ENCODE assay signal across 21 mouse cellular contexts in genomic region chr3:6320818-6321504, GRCm38 (mm10).
DNase-seq lines count a peak whose midpoint lies in the region; ATAC-seq and TF ChIP-seq lines count a peak whose summit lies in the region.
"Had no signal": no experiment of that assay in that cellular context is flagged by ENCODE, and none has a peak within 500 bp of the region (broad histone marks: within the 10 kb centered on the region; RNA-seq: fewer than 3 reads in every experiment).

No protein-coding gene starts in this region.

- no peak overlapping the region for H3K27ac ChIP-seq in embryonic facial prominence, embryonic 11.5 days (replicated peaks; ENCODE audit: low read depth, low read length)
- H3K27ac ChIP-seq in embryonic facial prominence, embryonic 10.5 days (replicated peaks), result no peak overlapping the region
- no peak overlapping the region for H3K27ac ChIP-seq in CH12.LX (ENCODE audit: insufficient read depth, low read depth)
- peak overlapping the region; percentile 88 for H3K27ac ChIP-seq in embryonic fibroblast, embryonic 13.5 days (ENCODE audit: insufficient read depth, low read length)
- H3K27ac ChIP-seq in limb, embryonic 14.5 days (replicated peaks; ENCODE audit: low read depth, low read length), result no peak overlapping the region
- H3K27ac ChIP-seq: embryonic facial prominence, embryonic 15.5 days; forebrain, embryonic 13.5 days; midbrain, embryonic 10.5 days; neural tube, embryonic 13.5 days had no signal

- in situ Hi-C loops in CH12.LX (cut with MboI; ENCODE audit: low pct_ligation_motif_present, low pct_unique_long_range_greater_than_20kb, low sequenced_read_pairs), result no loop called here

- no peak for TF ChIP-seq CTCF in CH12.LX (conservative IDR thresholded peaks at IDR 0.05 in 1 of 2, IDR thresholded peaks at IDR 0.05 in 1 of 2; ENCODE audit: low read depth in 2 of 2, low read length in 2 of 2)
- no peak for TF ChIP-seq CTCF in embryonic fibroblast, embryonic 13.5 days (IDR thresholded peaks at IDR 0.05; ENCODE audit: borderline replicate concordance, insufficient read depth, low read length)

- ATAC-seq in embryonic facial prominence, embryonic 11.5 days (replicated peaks; ENCODE audit: insufficient number of reproducible peaks, low FRiP score, low TSS enrichment, low read depth), result no peak
- ATAC-seq in limb, embryonic 14.5 days (ENCODE audit: low FRiP score, low read depth), result no peak
- ATAC-seq: forebrain, embryonic 13.5 days; hindbrain, embryonic 16.5 days had no signal

- TF ChIP-seq EP300 in CH12.LX (IDR thresholded peaks at IDR 0.05; ENCODE audit: low read length), result no peak

- H3K4me2 ChIP-seq in embryonic facial prominence, embryonic 11.5 days (ENCODE audit: low read depth, low read length), result no peak overlapping the region
- peak overlapping the region; percentile 29; the same call in 1 of the 2 replicates for H3K4me2 ChIP-seq in CH12.LX (ENCODE audit: insufficient read depth, low read depth, poor library complexity, severe bottlenecking)
- H3K4me2 ChIP-seq in limb, embryonic 14.5 days (replicated peaks; ENCODE audit: low read depth, low read length, severe bottlenecking), result no peak overlapping the region; the same call in 1 of the 2 replicates
- H3K4me2 ChIP-seq: embryonic facial prominence, embryonic 15.5 days; forebrain, embryonic 13.5 days; heart, embryonic 12.5 days; neural tube, embryonic 13.5 days had no signal

- WGBS in embryonic facial prominence, embryonic 11.5 days, result 60% methylated on average over 6 of the region's 6 CpGs
- WGBS in embryonic facial prominence, embryonic 10.5 days, result 76% methylated on average over 6 of the region's 6 CpGs
- WGBS in limb, embryonic 14.5 days, result 10% methylated on average over 6 of the region's 6 CpGs

- intact Hi-C loops in left cerebral cortex, postnatal 14 days (cut with DNase I), result no loop called here

- no peaks in the 10 kb centered on the region for H3K36me3 ChIP-seq in embryonic facial prominence, embryonic 11.5 days (replicated peaks; ENCODE audit: control insufficient read depth, insufficient read depth, low read depth, low read length)
- no peaks in the 10 kb centered on the region for H3K36me3 ChIP-seq in embryonic facial prominence, embryonic 10.5 days (replicated peaks)
- H3K36me3 ChIP-seq in CH12.LX (replicated peaks in 1 of 2; ENCODE audit: control insufficient read depth in 1 of 2, insufficient read depth in 1 of 2, low read length in 1 of 2), result no peaks in the 10 kb centered on the region
- no peaks in the 10 kb centered on the region for H3K36me3 ChIP-seq in limb, embryonic 14.5 days (ENCODE audit: control insufficient read depth, insufficient read depth, low read length)
- H3K36me3 ChIP-seq: embryonic facial prominence, embryonic 15.5 days; heart, embryonic 12.5 days; limb, embryonic 15.5 days; midbrain, embryonic 10.5 days; neural tube, embryonic 13.5 days had no signal

- TF ChIP-seq RAD21 in CH12.LX (IDR thresholded peaks at IDR 0.05; ENCODE audit: low read depth, low read length), result no peak

- H3K9ac ChIP-seq in embryonic facial prominence, embryonic 11.5 days (replicated peaks; ENCODE audit: low read length), result no peak overlapping the region
- H3K9ac ChIP-seq in CH12.LX (ENCODE audit: insufficient read depth, low read depth), result no peak overlapping the region
- H3K9ac ChIP-seq in limb, embryonic 14.5 days (ENCODE audit: low read depth, low read length, severe bottlenecking), result no peak overlapping the region
- H3K9ac ChIP-seq: embryonic facial prominence, embryonic 15.5 days; forebrain, embryonic 13.5 days; heart, embryonic 12.5 days; limb, embryonic 15.5 days; neural tube, embryonic 13.5 days had no signal

- H3K79me2 ChIP-seq in CH12.LX (replicated peaks; ENCODE audit: control insufficient read depth, extremely low read depth, insufficient read depth, poor library complexity, severe bottlenecking), result no peaks in the 10 kb centered on the region

- no peaks in the 10 kb centered on the region for H3K4me1 ChIP-seq in embryonic facial prominence, embryonic 11.5 days (ENCODE audit: control insufficient read depth, insufficient read depth, low read length)
- H3K4me1 ChIP-seq in embryonic facial prominence, embryonic 10.5 days, result no peaks in the 10 kb centered on the region
- peaks cover 0 to 14% of the 10 kb centered on the region in 2 experiments; a peak in 2 of 4 replicates for H3K4me1 ChIP-seq in CH12.LX (ENCODE audit: control insufficient read depth in 1 of 2, insufficient read depth in 2 of 2)
- H3K4me1 ChIP-seq in embryonic fibroblast, embryonic 13.5 days (ENCODE audit: control insufficient read depth, insufficient read depth, low read length), result no peaks in the 10 kb centered on the region
- 0 out of 2 replicates have a peak, but pooled peaks cover 4% of the 10 kb centered on the region for H3K4me1 ChIP-seq in limb, embryonic 14.5 days (ENCODE audit: control insufficient read depth, insufficient read depth, low read length)
- H3K4me1 ChIP-seq: embryonic facial prominence, embryonic 15.5 days; forebrain, embryonic 13.5 days; heart, embryonic 12.5 days; limb, embryonic 15.5 days; midbrain, embryonic 10.5 days; neural tube, embryonic 13.5 days had no signal

- peak; percentile 39 for DNase-seq in embryonic facial prominence, embryonic 11.5 days (ENCODE audit: low spot score)
- no peak for DNase-seq in embryonic facial prominence, embryonic 10.5 days (ENCODE audit: low spot score)
- peak; percentile 21 for DNase-seq in CH12.LX (ENCODE audit: extremely low read depth)
- peak; percentile 2 for DNase-seq in limb, embryonic 14.5 days (ENCODE audit: low spot score)
- no peak for DNase-seq in thymus, postnatal 36 days
- no peak for DNase-seq in left cerebral cortex, postnatal 14 days (ENCODE audit: low spot score in 2 of 2)
- DNase-seq: B cell, adult 2 months; cerebellum, postnatal 10 days; heart, postnatal 36 days; kidney, adult 8-10 months; layer of hippocampus, postnatal 36 days; lung, postnatal 14 days; right cerebral cortex, postnatal 14 days had no signal

- no peaks in the 10 kb centered on the region for H3K27me3 ChIP-seq in embryonic facial prominence, embryonic 11.5 days (ENCODE audit: control insufficient read depth, insufficient read depth, low read length)
- no peaks in the 10 kb centered on the region for H3K27me3 ChIP-seq in embryonic facial prominence, embryonic 10.5 days (replicated peaks; ENCODE audit: low read depth, poor library complexity, severe bottlenecking)
- no peaks in the 10 kb centered on the region for H3K27me3 ChIP-seq in CH12.LX (replicated peaks)
- no peaks in the 10 kb centered on the region for H3K27me3 ChIP-seq in limb, embryonic 14.5 days (ENCODE audit: control insufficient read depth, insufficient read depth, low read length)
- H3K27me3 ChIP-seq: embryonic facial prominence, embryonic 15.5 days; forebrain, embryonic 13.5 days; heart, embryonic 12.5 days; limb, embryonic 15.5 days; neural tube, embryonic 13.5 days had no signal

- H3K4me3 ChIP-seq in embryonic facial prominence, embryonic 11.5 days (ENCODE audit: low read depth, low read length), result no peak overlapping the region
- no peak overlapping the region for H3K4me3 ChIP-seq in embryonic facial prominence, embryonic 10.5 days
- no peak overlapping the region for H3K4me3 ChIP-seq in CH12.LX (replicated peaks in 1 of 3; ENCODE audit: low read depth in 2 of 3, low read length in 2 of 3, poor library complexity in 1 of 3)
- H3K4me3 ChIP-seq in embryonic fibroblast, embryonic 13.5 days (ENCODE audit: insufficient read depth, low read length), result no peak overlapping the region
- H3K4me3 ChIP-seq in limb, embryonic 14.5 days (replicated peaks; ENCODE audit: low read length), result no peak overlapping the region
- H3K4me3 ChIP-seq: embryonic facial prominence, embryonic 15.5 days; forebrain, embryonic 13.5 days; heart, embryonic 12.5 days; limb, embryonic 15.5 days; midbrain, embryonic 10.5 days; neural tube, embryonic 13.5 days had no signal

- no peaks in the 10 kb centered on the region for H3K9me3 ChIP-seq in embryonic facial prominence, embryonic 11.5 days (replicated peaks; ENCODE audit: control insufficient read depth, low read length)
- H3K9me3 ChIP-seq in embryonic facial prominence, embryonic 10.5 days, result 0 out of 2 replicates have a peak, but pooled peaks cover 2% of the 10 kb centered on the region
- H3K9me3 ChIP-seq in CH12.LX (replicated peaks; ENCODE audit: low read length), result no peaks in the 10 kb centered on the region
- H3K9me3 ChIP-seq in limb, embryonic 14.5 days (ENCODE audit: control insufficient read depth, low read length), result no peaks in the 10 kb centered on the region
- H3K9me3 ChIP-seq: embryonic facial prominence, embryonic 15.5 days; forebrain, embryonic 13.5 days; heart, embryonic 12.5 days; limb, embryonic 15.5 days; midbrain, embryonic 10.5 days; neural tube, embryonic 13.5 days had no signal

- TF ChIP-seq POLR2A in CH12.LX (IDR thresholded peaks at IDR 0.05; ENCODE audit: low read depth, low read length), result no peak
- TF ChIP-seq POLR2A in embryonic fibroblast, embryonic 13.5 days (IDR thresholded peaks at IDR 0.05; ENCODE audit: low read depth, low read length), result no peak
- TF ChIP-seq POLR2A in limb, embryonic 14.5 days (IDR thresholded peaks at IDR 0.05; ENCODE audit: borderline replicate concordance, extremely low read depth, insufficient read depth, insufficient read length), result no peak

- dilution Hi-C loops in CH12.LX (cut with MboI; ENCODE audit: extremely low pct_ligation_motif_present, extremely low pct_unique_long_range_greater_than_20kb, low sequenced_read_pairs), result no loop called here

TF ChIP-seq in CH12.LX, 34 proteins besides CTCF, POLR2A, EP300 and RAD21:
- TF ChIP-seq JUN (IDR thresholded peaks at IDR 0.05; ENCODE audit: insufficient read depth, low read depth, low read length) (no peak), MAX (IDR thresholded peaks at IDR 0.05; ENCODE audit: low read length) (no peak), UBTF (IDR thresholded peaks at IDR 0.05; ENCODE audit: low read depth, low read length) (no peak)

Comparison
In these comparisons a context has a peak if more than half of its experiments do, and no peak if none do; other contexts are left out.
1. DNase-seq: peak in embryonic facial prominence, embryonic 11.5 days (single experiment), CH12.LX (single experiment) and limb, embryonic 14.5 days (single experiment); none in embryonic facial prominence, embryonic 10.5 days (single experiment), thymus, postnatal 36 days (0 of 2) and left cerebral cortex, postnatal 14 days (0 of 2).